Mouse (Mus musculus): ENCODE measurements at regions not wholly inside any gene's neighbourhood (a gene's known extent, or its start where the extent isn't known, plus 50 kb on each side); places are given as distances from the start of the nearest gene placed in this dataset.

GRCm38 (mm10) chr13:106513669-106514068 lies 423.1 kb downstream of the Ipo11 start:
- 78% methylated on average over 4 of the region's 4 CpGs for WGBS
- no peaks in the 10 kb centered on the region for H3K36me3 ChIP-seq (ENCODE audit: control insufficient read depth, insufficient read depth, low read length)
- no peaks in the 10 kb centered on the region for H3K27me3 ChIP-seq (ENCODE audit: control insufficient read depth, insufficient read depth, low read length)

GRCm38 (mm10) chr13:106510435-106510834 lies 426.3 kb downstream of the Ipo11 start:
- no peaks in the 10 kb centered on the region for H3K27me3 ChIP-seq (ENCODE audit: control insufficient read depth, insufficient read depth, low read length)
- H3K9me3 ChIP-seq (ENCODE audit: control insufficient read depth, low read length): no peaks in the 10 kb centered on the region
- no peak for DNase-seq (ENCODE audit: low spot score)
- WGBS: 83% methylated on average over 6 of the region's 6 CpGs
- no peaks in the 10 kb centered on the region for H3K36me3 ChIP-seq (ENCODE audit: control insufficient read depth, insufficient read depth, low read length)
- H3K4me1 ChIP-seq (ENCODE audit: control insufficient read depth, insufficient read depth, low read length): no peaks in the 10 kb centered on the region
- ATAC-seq (ENCODE audit: insufficient number of reproducible peaks, low FRiP score, low TSS enrichment, low read depth): no peak
- H3K4me3 ChIP-seq (ENCODE audit: low read depth, low read length): no peak overlapping the region
- H3K9ac ChIP-seq (ENCODE audit: low read length): no peak overlapping the region
- H3K4me2 ChIP-seq (ENCODE audit: low read depth, severe bottlenecking): no peak overlapping the region
- no peak overlapping the region for H3K27ac ChIP-seq (replicated peaks; ENCODE audit: low read depth, low read length)

More at GRCm38 (mm10) chr13:106513669-106514068, 423.1 kb downstream of the Ipo11 start:
- H3K4me3 ChIP-seq (ENCODE audit: low read depth, low read length): no peak overlapping the region
- H3K27ac ChIP-seq (replicated peaks; ENCODE audit: low read depth, low read length): no peak overlapping the region
- no peak overlapping the region for H3K4me2 ChIP-seq (ENCODE audit: low read depth, severe bottlenecking)
- no peak overlapping the region for H3K9ac ChIP-seq (ENCODE audit: low read length)
- no peaks in the 10 kb centered on the region for H3K9me3 ChIP-seq (ENCODE audit: control insufficient read depth, low read length)
- H3K4me1 ChIP-seq (ENCODE audit: control insufficient read depth, insufficient read depth, low read length): no peaks in the 10 kb centered on the region
- DNase-seq (ENCODE audit: low spot score) (no peak), ATAC-seq (ENCODE audit: insufficient number of reproducible peaks, low FRiP score, low TSS enrichment, low read depth) (no peak)

- Histone ChIP-seq H3K36me3 (ENCODE audit: control insufficient read depth, insufficient read depth, low read length) (no peaks in the 10 kb centered on the region), H3K4me1 (ENCODE audit: control insufficient read depth, insufficient read depth, low read length) (no peaks in the 10 kb centered on the region), H3K4me2 (ENCODE audit: low read depth, severe bottlenecking) (no peak overlapping the region), H3K27ac (replicated peaks; ENCODE audit: low read depth, low read length) (no peak overlapping the region), H3K27me3 (ENCODE audit: control insufficient read depth, insufficient read depth, low read length) (no peaks in the 10 kb centered on the region), H3K4me3 (ENCODE audit: low read depth, low read length) (no peak overlapping the region), H3K9me3 (ENCODE audit: control insufficient read depth, low read length) (no peaks in the 10 kb centered on the region), H3K9ac (ENCODE audit: low read length) (no peak overlapping the region)
- DNase-seq (ENCODE audit: low spot score): no peak
- ATAC-seq (ENCODE audit: insufficient number of reproducible peaks, low FRiP score, low TSS enrichment, low read depth): no peak
- WGBS: 78% methylated on average over 6 of the region's 6 CpGs
Measured at GRCm38 (mm10) chr13:106501273-106501672, 435.5 kb downstream of the Ipo11 start.

GRCm38 (mm10) chr13:106471264-106471663 lies 465.5 kb downstream of the Ipo11 start:
- H3K27me3 ChIP-seq (ENCODE audit: control insufficient read depth, insufficient read depth, low read length): no peaks in the 10 kb centered on the region
- no peaks in the 10 kb centered on the region for H3K9me3 ChIP-seq (ENCODE audit: control insufficient read depth, low read length)
- ATAC-seq (ENCODE audit: insufficient number of reproducible peaks, low FRiP score, low TSS enrichment, low read depth) (peak; percentile 89), DNase-seq (ENCODE audit: low spot score) (peak; percentile 21)
- no peak overlapping the region for H3K9ac ChIP-seq (ENCODE audit: low read length)
- H3K4me3 ChIP-seq (ENCODE audit: low read depth, low read length): no peak overlapping the region
- WGBS: 63% methylated on average over 4 of the region's 4 CpGs
- no peak overlapping the region for H3K27ac ChIP-seq (replicated peaks; ENCODE audit: low read depth, low read length)
- H3K4me2 ChIP-seq (ENCODE audit: low read depth, severe bottlenecking): no peak overlapping the region
- no peaks in the 10 kb centered on the region for H3K36me3 ChIP-seq (ENCODE audit: control insufficient read depth, insufficient read depth, low read length)
- no peaks in the 10 kb centered on the region for H3K4me1 ChIP-seq (ENCODE audit: control insufficient read depth, insufficient read depth, low read length)

GRCm38 (mm10) chr13:106454366-106454927 lies 482.3 kb downstream of the Ipo11 start:
- Histone ChIP-seq H3K27me3 (ENCODE audit: control insufficient read depth, insufficient read depth, low read length) (no peaks in the 10 kb centered on the region), H3K4me1 (ENCODE audit: control insufficient read depth, insufficient read depth, low read length) (no peaks in the 10 kb centered on the region), H3K9me3 (ENCODE audit: control insufficient read depth, low read length) (no peaks in the 10 kb centered on the region), H3K36me3 (ENCODE audit: control insufficient read depth, insufficient read depth, low read length) (no peaks in the 10 kb centered on the region), H3K4me2 (ENCODE audit: low read depth, severe bottlenecking) (no peak overlapping the region), H3K27ac (replicated peaks; ENCODE audit: low read depth, low read length) (no peak overlapping the region), H3K4me3 (ENCODE audit: low read depth, low read length) (no peak overlapping the region), H3K9ac (ENCODE audit: low read length) (no peak overlapping the region)
- DNase-seq (ENCODE audit: low spot score): no peak
- 89% methylated on average over 6 of the region's 6 CpGs for WGBS
- ATAC-seq (ENCODE audit: insufficient number of reproducible peaks, low FRiP score, low TSS enrichment, low read depth): no peak

- WGBS: 50% methylated on average over 3 of the region's 3 CpGs
- H3K4me2 ChIP-seq (ENCODE audit: low read depth, severe bottlenecking): no peak overlapping the region
- no peaks in the 10 kb centered on the region for H3K9me3 ChIP-seq (ENCODE audit: control insufficient read depth, low read length)
- H3K27ac ChIP-seq (replicated peaks; ENCODE audit: low read depth, low read length): no peak overlapping the region
- ATAC-seq (ENCODE audit: insufficient number of reproducible peaks, low FRiP score, low TSS enrichment, low read depth): no peak
- no peak overlapping the region for H3K4me3 ChIP-seq (ENCODE audit: low read depth, low read length)
- no peaks in the 10 kb centered on the region for H3K4me1 ChIP-seq (ENCODE audit: control insufficient read depth, insufficient read depth, low read length)
- no peaks in the 10 kb centered on the region for H3K36me3 ChIP-seq (ENCODE audit: control insufficient read depth, insufficient read depth, low read length)
- H3K9ac ChIP-seq (ENCODE audit: low read length): no peak overlapping the region
- DNase-seq (ENCODE audit: low spot score): no peak
- no peaks in the 10 kb centered on the region for H3K27me3 ChIP-seq (ENCODE audit: control insufficient read depth, insufficient read depth, low read length)
Measured at GRCm38 (mm10) chr13:106432165-106432564, 504.6 kb downstream of the Ipo11 start.

- H3K4me2 ChIP-seq (ENCODE audit: low read depth, severe bottlenecking): no peak overlapping the region
Measured at GRCm38 (mm10) chr13:106406608-106407038, 530.1 kb downstream of the Ipo11 start.

GRCm38 (mm10) chr13:106392642-106393041 lies 544.1 kb downstream of the Ipo11 start:
- WGBS: 79% methylated on average over 8 of the region's 8 CpGs
- H3K27me3 ChIP-seq (ENCODE audit: control insufficient read depth, insufficient read depth, low read length): no peaks in the 10 kb centered on the region
- no peaks in the 10 kb centered on the region for H3K9me3 ChIP-seq (ENCODE audit: control insufficient read depth, low read length)
- DNase-seq (ENCODE audit: low spot score) (no peak), ATAC-seq (ENCODE audit: insufficient number of reproducible peaks, low FRiP score, low TSS enrichment, low read depth) (no peak)
- H3K4me3 ChIP-seq (ENCODE audit: low read depth, low read length): no peak overlapping the region
- no peak overlapping the region for H3K4me2 ChIP-seq (ENCODE audit: low read depth, severe bottlenecking)
- H3K9ac ChIP-seq (ENCODE audit: low read length): no peak overlapping the region
- no peaks in the 10 kb centered on the region for H3K36me3 ChIP-seq (ENCODE audit: control insufficient read depth, insufficient read depth, low read length)
- H3K27ac ChIP-seq (replicated peaks; ENCODE audit: low read depth, low read length): no peak overlapping the region
- no peaks in the 10 kb centered on the region for H3K4me1 ChIP-seq (ENCODE audit: control insufficient read depth, insufficient read depth, low read length)

More at GRCm38 (mm10) chr13:106406608-106407038, 530.1 kb downstream of the Ipo11 start:
- WGBS: 38% methylated on average over 1 of the region's 1 CpGs
- Histone ChIP-seq H3K9ac (ENCODE audit: low read length) (no peak overlapping the region), H3K36me3 (ENCODE audit: control insufficient read depth, insufficient read depth, low read length) (no peaks in the 10 kb centered on the region), H3K4me3 (ENCODE audit: low read depth, low read length) (no peak overlapping the region), H3K9me3 (ENCODE audit: control insufficient read depth, low read length) (no peaks in the 10 kb centered on the region), H3K4me1 (ENCODE audit: control insufficient read depth, insufficient read depth, low read length) (no peaks in the 10 kb centered on the region), H3K27me3 (ENCODE audit: control insufficient read depth, insufficient read depth, low read length) (no peaks in the 10 kb centered on the region), H3K27ac (replicated peaks; ENCODE audit: low read depth, low read length) (no peak overlapping the region)
- DNase-seq (ENCODE audit: low spot score): no peak
- ATAC-seq (ENCODE audit: insufficient number of reproducible peaks, low FRiP score, low TSS enrichment, low read depth): no peak

GRCm38 (mm10) chr13:106388634-106389033 lies 548.1 kb downstream of the Ipo11 start:
- no peak overlapping the region for H3K4me3 ChIP-seq (ENCODE audit: low read depth, low read length)
- no peak overlapping the region for H3K27ac ChIP-seq (replicated peaks; ENCODE audit: low read depth, low read length)
- H3K9me3 ChIP-seq (ENCODE audit: control insufficient read depth, low read length): no peaks in the 10 kb centered on the region
- no peak overlapping the region for H3K9ac ChIP-seq (ENCODE audit: low read length)
- DNase-seq (ENCODE audit: low spot score) (no peak), ATAC-seq (ENCODE audit: insufficient number of reproducible peaks, low FRiP score, low TSS enrichment, low read depth) (no peak)
- no peaks in the 10 kb centered on the region for H3K27me3 ChIP-seq (ENCODE audit: control insufficient read depth, insufficient read depth, low read length)
- WGBS: 73% methylated on average over 4 of the region's 4 CpGs
- no peaks in the 10 kb centered on the region for H3K4me1 ChIP-seq (ENCODE audit: control insufficient read depth, insufficient read depth, low read length)
- H3K4me2 ChIP-seq (ENCODE audit: low read depth, severe bottlenecking): no peak overlapping the region
- H3K36me3 ChIP-seq (ENCODE audit: control insufficient read depth, insufficient read depth, low read length): no peaks in the 10 kb centered on the region
